Mouse (Mus musculus) midbrain, embryonic 15.5 days (tissue): ENCODE results near the gene Gm20075. TPM values are rescaled to one million over a fixed set of nuclear protein-coding genes. Genes with fewer than 3 reads are reported as not detected.
"Not testable (repeated sequence)": the region's sequence is repeated elsewhere in the genome, so short reads cannot be mapped to it uniquely, and the experiment has no call there.

Source experiments
- ATAC-seq: fragments of 200-750 bp; cut with Nextera tagmentation; replicated peaks from 2 replicates; pipeline ENCODE4 v1.8.0; 2017; ENCODE audit warnings: moderate TSS enrichment
- H3K27ac ChIP-seq: fragments of 300-500 bp; sonication (generic); 2 replicates; pipeline ENCODE4 v1.5.1; 2015; ENCODE audit warnings: mild to moderate bottlenecking, inconsistent platforms
- H3K27me3 ChIP-seq: fragments of 300-500 bp; sonication (generic); replicated peaks from 2 replicates; pipeline ENCODE4 v1.6.1; 2015; ENCODE audit warnings: inconsistent platforms
- H3K36me3 ChIP-seq: fragments of 300-500 bp; sonication (generic); replicated peaks from 2 replicates; pipeline ENCODE4 v1.6.1; 2015; ENCODE audit warnings: inconsistent platforms
- H3K4me1 ChIP-seq: fragments of 300-500 bp; sonication (generic); 2 replicates; pipeline ENCODE4 v1.6.1; 2015; ENCODE audit warnings: inconsistent platforms
- H3K4me2 ChIP-seq: fragments of 300-500 bp; sonication (generic); 2 replicates; pipeline ENCODE4 v1.6.1; 2015; ENCODE audit warnings: inconsistent platforms, mild to moderate bottlenecking, moderate library complexity
- H3K4me3 ChIP-seq: fragments of 300-500 bp; sonication (generic); 2 replicates; pipeline ENCODE4 v1.5.1; 2015; ENCODE audit warnings: mild to moderate bottlenecking, inconsistent platforms
- H3K9ac ChIP-seq: fragments of 300-500 bp; sonication (generic); 2 replicates; pipeline ENCODE4 v1.6.1; 2015; ENCODE audit warnings: mild to moderate bottlenecking, inconsistent platforms
- H3K9me3 ChIP-seq: fragments of 300-500 bp; sonication (generic); 2 replicates; pipeline ENCODE4 v1.6.1; 2016; ENCODE audit warnings: inconsistent platforms
- WGBS: fragments of 180-500 bp; shearing (Covaris S2); methylation state at CpG from one replicate; pipeline ENCODE4 v1.1.7; 2015; ENCODE audit warnings: mixed read lengths; 5-methylcytosine and 5-hydroxymethylcytosine counted together
- polyA plus RNA-seq: library from polyadenylated mRNA; unstranded; fragments of >200 nt; fragmentation: Nextera tagmentation; extraction: Ambion mirVana; gene quantifications from 2 replicates; pipeline ENCODE4 v1.2.1, GENCODE M21; 2015

Gm20075 gene
- polyA plus RNA-seq: 25.2 and 25.3 TPM in 2 replicates

GRCm38 (mm10) chr13:96081276-96081675 lies at the start of gene Gm20075:
Gene Gm20075, minus strand, starts transcription at chr13:96081376.
- not testable (repeated sequence) for H3K9ac ChIP-seq, H3K4me3 ChIP-seq

GRCm38 (mm10) chr13:96129081-96129480 lies 47.9 kb upstream of the Gm20075 start:
- Histone ChIP-seq H3K9ac (no peak overlapping the region), H3K27me3 (peaks cover 16% of the 10 kb centered on the region), H3K4me3 (no peak overlapping the region), H3K9me3 (no peaks in the 10 kb centered on the region), H3K4me2 (no peak overlapping the region), H3K27ac (no peak overlapping the region), H3K36me3 (no peaks in the 10 kb centered on the region), H3K4me1 (peaks cover 26% of the 10 kb centered on the region)
- ATAC-seq: no peak
- WGBS: 92% methylated on average over 3 of the region's 3 CpGs

More at GRCm38 (mm10) chr13:96081276-96081675, at the start of gene Gm20075:
- not testable (repeated sequence) for H3K9me3 ChIP-seq, H3K27me3 ChIP-seq, H3K4me1 ChIP-seq, H3K4me2 ChIP-seq, H3K36me3 ChIP-seq, H3K27ac ChIP-seq, ATAC-seq
- WGBS: 84% methylated on average over 3 of the region's 3 CpGs

GRCm38 (mm10) chr13:96126669-96127068 lies 45.5 kb upstream of the Gm20075 start:
- H3K9ac ChIP-seq: no peak overlapping the region
- no peaks in the 10 kb centered on the region for H3K9me3 ChIP-seq
- H3K4me1 ChIP-seq: peaks cover 17% of the 10 kb centered on the region
- H3K27ac ChIP-seq: no peak overlapping the region
- H3K4me2 ChIP-seq: no peak overlapping the region
- no peak for ATAC-seq
- no peaks in the 10 kb centered on the region for H3K36me3 ChIP-seq
- H3K4me3 ChIP-seq: no peak overlapping the region
- 82% methylated on average over 6 of the region's 6 CpGs for WGBS
- H3K27me3 ChIP-seq: peaks cover 16% of the 10 kb centered on the region

- no peak for ATAC-seq
- 67% methylated on average over 5 of the region's 5 CpGs for WGBS
- Histone ChIP-seq H3K4me3 (no peak overlapping the region), H3K27ac (no peak overlapping the region), H3K9ac (no peak overlapping the region), H3K4me2 (no peak overlapping the region), H3K27me3 (peaks cover 6% of the 10 kb centered on the region; the same call in 1 of the 2 replicates), H3K9me3 (no peaks in the 10 kb centered on the region), H3K4me1 (peaks cover under 1% of the 10 kb centered on the region; the same call in 1 of the 2 replicates), H3K36me3 (no peaks in the 10 kb centered on the region)
Measured at GRCm38 (mm10) chr13:96125011-96125410, 43.8 kb upstream of the Gm20075 start.

- Histone ChIP-seq H3K27ac (no peak overlapping the region), H3K36me3 (no peaks in the 10 kb centered on the region), H3K27me3 (no peaks in the 10 kb centered on the region), H3K9ac (no peak overlapping the region), H3K4me3 (no peak overlapping the region), H3K4me1 (no peaks in the 10 kb centered on the region), H3K9me3 (no peaks in the 10 kb centered on the region), H3K4me2 (no peak overlapping the region)
- no peak for ATAC-seq
- 74% methylated on average over 2 of the region's 2 CpGs for WGBS
Measured at GRCm38 (mm10) chr13:96112711-96113110, 31.5 kb upstream of the Gm20075 start.

GRCm38 (mm10) chr13:96110767-96111166 lies 29.6 kb upstream of the Gm20075 start:
- H3K27me3 ChIP-seq: no peaks in the 10 kb centered on the region
- 0 out of 2 replicates have a peak, but pooled peaks have one; percentile 42 for ATAC-seq
- H3K4me3 ChIP-seq: no peak overlapping the region
- H3K36me3 ChIP-seq: no peaks in the 10 kb centered on the region
- no peak overlapping the region for H3K9ac ChIP-seq
- WGBS: 43% methylated on average over 3 of the region's 3 CpGs
- no peak overlapping the region for H3K27ac ChIP-seq
- no peaks in the 10 kb centered on the region for H3K9me3 ChIP-seq
- H3K4me1 ChIP-seq: no peaks in the 10 kb centered on the region
- H3K4me2 ChIP-seq: no peak overlapping the region

GRCm38 (mm10) chr13:96106367-96106766 lies 25.2 kb upstream of the Gm20075 start:
- Histone ChIP-seq H3K36me3 (no peaks in the 10 kb centered on the region), H3K4me1 (no peaks in the 10 kb centered on the region), H3K4me3 (no peak overlapping the region), H3K4me2 (no peak overlapping the region), H3K9ac (no peak overlapping the region), H3K27me3 (no peaks in the 10 kb centered on the region), H3K9me3 (no peaks in the 10 kb centered on the region), H3K27ac (no peak overlapping the region)
- WGBS: 90% methylated on average over 4 of the region's 4 CpGs
- no peak for ATAC-seq

- no peak overlapping the region for H3K4me3 ChIP-seq
- H3K36me3 ChIP-seq: no peaks in the 10 kb centered on the region
- H3K27ac ChIP-seq: no peak overlapping the region
- H3K9me3 ChIP-seq: no peaks in the 10 kb centered on the region
- 70% methylated on average over 4 of the region's 4 CpGs for WGBS
- ATAC-seq: no peak
- H3K4me1 ChIP-seq: no peaks in the 10 kb centered on the region
- H3K4me2 ChIP-seq: no peak overlapping the region
- H3K9ac ChIP-seq: no peak overlapping the region
- H3K27me3 ChIP-seq: no peaks in the 10 kb centered on the region
Measured at GRCm38 (mm10) chr13:96090929-96091328, 9.8 kb upstream of the Gm20075 start.

GRCm38 (mm10) chr13:96085581-96086302 lies 4.6 kb upstream of the Gm20075 start:
- WGBS: 80% methylated on average over 7 of the region's 7 CpGs
- no peaks in the 10 kb centered on the region for H3K4me1 ChIP-seq
- H3K9me3 ChIP-seq: no peaks in the 10 kb centered on the region

GRCm38 (mm10) chr13:96081754-96082153 lies 578 bp upstream of the Gm20075 start, which contains the start of gene Gm17190:
Gene Gm17190, plus strand, starts transcription at chr13:96082054.
- WGBS: 89% methylated on average over 1 of the region's 1 CpGs
- not testable (repeated sequence) for H3K27me3 ChIP-seq, H3K9ac ChIP-seq, H3K9me3 ChIP-seq, H3K27ac ChIP-seq, H3K4me3 ChIP-seq, ATAC-seq, H3K36me3 ChIP-seq, H3K4me1 ChIP-seq, H3K4me2 ChIP-seq

More at GRCm38 (mm10) chr13:96085581-96086302, 4.6 kb upstream of the Gm20075 start:
- H3K4me3 ChIP-seq: no peak overlapping the region
- no peak overlapping the region for H3K4me2 ChIP-seq
- no peaks in the 10 kb centered on the region for H3K36me3 ChIP-seq
- H3K27me3 ChIP-seq: no peaks in the 10 kb centered on the region
- H3K27ac ChIP-seq: no peak overlapping the region
- no peak for ATAC-seq
- no peak overlapping the region for H3K9ac ChIP-seq

GRCm38 (mm10) chr13:96073555-96073954 lies 7.6 kb downstream of the Gm20075 start:
- H3K4me1 ChIP-seq: peaks cover 4% of the 10 kb centered on the region; the same call in 1 of the 2 replicates
- H3K9me3 ChIP-seq: no peaks in the 10 kb centered on the region
- ATAC-seq: peak; percentile 24; the same call in 1 of the 2 replicates
- no peak overlapping the region for H3K9ac ChIP-seq
- no peak overlapping the region for H3K4me3 ChIP-seq
- no peaks in the 10 kb centered on the region for H3K36me3 ChIP-seq
- no peak overlapping the region for H3K4me2 ChIP-seq
- 50% methylated on average over 8 of the region's 8 CpGs for WGBS
- H3K27me3 ChIP-seq: no peaks in the 10 kb centered on the region
- H3K27ac ChIP-seq: no peak overlapping the region

- no peaks in the 10 kb centered on the region for H3K27me3 ChIP-seq
- 81% methylated on average over 3 of the region's 3 CpGs for WGBS
- H3K4me3 ChIP-seq: no peak overlapping the region
- H3K4me1 ChIP-seq: no peaks in the 10 kb centered on the region
- H3K9me3 ChIP-seq: no peaks in the 10 kb centered on the region
- no peaks in the 10 kb centered on the region for H3K36me3 ChIP-seq
- no peak overlapping the region for H3K9ac ChIP-seq
- H3K4me2 ChIP-seq: no peak overlapping the region
- ATAC-seq: no peak
- no peak overlapping the region for H3K27ac ChIP-seq
Measured at GRCm38 (mm10) chr13:96052755-96053154, 28.4 kb downstream of the Gm20075 start.

GRCm38 (mm10) chr13:96045396-96045795 lies 35.8 kb downstream of the Gm20075 start:
- WGBS: 33% methylated on average over 5 of the region's 5 CpGs
- H3K27ac ChIP-seq: no peak overlapping the region
- H3K9ac ChIP-seq: no peak overlapping the region
- no peaks in the 10 kb centered on the region; the same call in 1 of the 2 replicates for H3K4me1 ChIP-seq
- no peak overlapping the region for H3K4me2 ChIP-seq
- no peaks in the 10 kb centered on the region for H3K27me3 ChIP-seq
- H3K4me3 ChIP-seq: no peak overlapping the region
- no peaks in the 10 kb centered on the region for H3K9me3 ChIP-seq
- H3K36me3 ChIP-seq: no peaks in the 10 kb centered on the region
- no peak for ATAC-seq
